Mouse (Mus musculus) embryo, embryonic 11 days (tissue): ENCODE measurements around the gene Vmn1r55.
"Not testable (repeated sequence)": the region's sequence is repeated elsewhere in the genome, so short reads cannot be mapped to it uniquely, and the experiment has no call there.

Experiments used
- DNase-seq: peaks from one replicate; pipeline ENCODE4 v3.0.0-alpha.2; 2015

The Vmn1r55 gene

DNA sequence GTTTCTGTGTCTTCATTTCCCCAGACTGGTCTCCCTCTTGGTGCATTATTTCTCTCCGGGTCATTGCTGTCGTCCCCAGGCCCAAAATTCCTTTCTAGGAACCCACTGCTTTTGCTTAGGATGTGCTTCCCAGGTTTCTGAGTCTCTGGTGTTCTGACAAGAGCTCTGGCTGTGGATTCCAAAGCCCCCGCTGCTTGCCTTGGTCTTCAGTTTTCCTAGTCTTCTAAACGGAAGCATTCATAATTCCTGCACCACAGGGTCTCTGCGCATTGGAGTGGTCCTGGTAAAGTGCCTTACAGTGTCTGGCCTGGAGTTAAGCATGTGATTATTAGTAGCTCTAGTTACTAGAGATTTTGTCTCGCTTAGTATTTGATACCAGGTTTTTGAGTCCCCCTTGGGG lies 68.7 kb downstream of the Vmn1r55 start:
- DNase-seq: peak; percentile 18

DNA sequence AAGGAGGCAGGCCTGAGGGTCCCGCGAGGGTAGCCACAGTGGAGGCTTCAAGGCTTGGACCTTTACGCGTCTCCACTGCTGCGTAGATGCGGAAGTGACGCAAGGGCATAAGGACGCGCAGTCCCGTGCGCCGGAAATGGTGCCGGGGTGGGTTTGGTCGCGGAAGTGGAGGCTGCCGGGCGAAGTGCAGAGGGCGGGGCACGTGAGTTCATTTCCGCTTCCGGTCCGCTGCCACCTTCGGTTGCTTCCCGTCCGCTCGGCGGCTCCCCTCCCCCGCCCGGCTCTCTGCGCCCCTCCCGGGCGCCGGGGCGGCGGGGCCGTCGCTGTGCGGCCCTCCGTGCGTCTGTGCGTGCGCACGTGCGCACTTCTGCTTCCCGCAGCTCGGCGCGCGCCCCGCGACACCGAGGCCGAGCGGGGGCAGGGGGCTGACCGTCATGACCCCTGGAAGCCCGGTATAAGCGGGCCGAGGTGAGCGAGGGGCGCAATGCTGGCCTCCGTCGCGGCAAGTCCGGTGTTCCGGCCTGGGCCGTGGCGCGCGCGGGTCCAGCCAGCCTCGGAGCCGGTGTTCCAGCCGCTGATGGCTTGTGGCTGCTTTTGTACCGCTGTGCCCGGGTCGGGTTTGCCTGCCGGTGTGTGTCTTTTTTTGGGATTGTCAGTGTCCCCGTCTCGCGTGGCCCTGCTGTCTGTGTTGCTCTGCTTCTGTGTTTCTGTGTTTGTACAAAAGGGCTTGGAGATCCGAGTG lies 69.3 kb downstream of the Vmn1r55 start, which contains the start of gene Epn1:
Gene Epn1 (plus strand): TSS at position 226 of the 742 bp plus-strand sequence.
- DNase-seq: peak; percentile 99

DNA sequence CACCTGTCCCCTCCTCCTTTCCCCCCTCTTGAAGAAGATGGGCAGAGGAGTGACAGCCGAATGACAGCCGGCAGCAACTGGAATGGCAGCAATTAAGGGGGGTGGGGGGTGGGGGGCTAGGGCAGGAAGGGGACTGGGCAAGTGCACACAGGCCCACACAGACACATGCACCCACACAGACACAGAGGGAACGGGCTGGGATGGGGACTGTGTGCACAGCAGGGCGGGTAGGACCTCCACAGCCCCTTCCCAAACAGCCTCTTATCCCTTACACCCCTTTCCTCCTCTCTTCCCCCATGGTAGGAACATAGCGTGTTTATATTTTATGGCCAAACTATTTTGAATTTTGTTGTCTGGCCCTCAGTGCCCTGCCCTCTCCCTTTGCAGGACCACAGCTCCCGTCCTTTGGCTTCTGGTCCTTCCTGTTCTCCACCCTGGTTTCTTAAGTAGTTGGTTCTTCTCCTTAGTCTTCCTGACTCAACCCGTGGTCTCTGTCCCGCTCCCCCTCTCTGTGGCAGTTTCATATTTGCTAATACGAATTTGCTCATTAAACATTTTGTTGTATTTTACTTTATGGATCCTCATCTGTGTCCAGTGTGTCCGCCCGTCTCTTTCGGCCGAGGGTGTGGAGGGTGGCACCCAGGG lies 70.0 kb downstream of the Vmn1r55 start:
- DNase-seq: not testable (repeated sequence)
